Mouse (Mus musculus): ENCODE measurements at regions not wholly inside any gene's neighbourhood (a gene's known extent, or its start where the extent isn't known, plus 50 kb on each side); places are given as distances from the start of the nearest gene placed in this dataset.

DNA sequence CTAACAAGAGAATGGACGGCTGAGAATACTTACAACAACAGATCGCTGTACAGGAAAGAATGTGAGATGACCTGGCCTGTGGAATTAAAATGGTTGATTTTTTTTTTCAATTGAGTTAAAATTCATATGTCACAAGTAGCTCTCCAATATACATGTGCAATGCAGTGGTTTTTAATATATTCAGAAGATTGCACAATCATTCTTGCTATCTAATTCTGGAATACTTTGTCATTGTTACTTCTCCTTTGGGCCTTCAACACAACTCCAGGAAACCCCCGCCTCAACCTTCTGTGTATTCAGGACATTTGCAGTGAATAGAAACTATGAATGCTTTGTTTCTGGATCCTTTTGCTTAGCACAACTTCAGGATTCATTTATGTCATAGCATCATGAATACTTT, 152.5 kb upstream of the Med13l start:
- TF ChIP-seq CTCF (IDR thresholded peaks at IDR 0.05): no peak
- TF ChIP-seq EP300 (IDR thresholded peaks at IDR 0.05): no peak
